Mouse (Mus musculus): Measurements from ENCODE around the gene Rbm12.

The Rbm12 gene

DNA sequence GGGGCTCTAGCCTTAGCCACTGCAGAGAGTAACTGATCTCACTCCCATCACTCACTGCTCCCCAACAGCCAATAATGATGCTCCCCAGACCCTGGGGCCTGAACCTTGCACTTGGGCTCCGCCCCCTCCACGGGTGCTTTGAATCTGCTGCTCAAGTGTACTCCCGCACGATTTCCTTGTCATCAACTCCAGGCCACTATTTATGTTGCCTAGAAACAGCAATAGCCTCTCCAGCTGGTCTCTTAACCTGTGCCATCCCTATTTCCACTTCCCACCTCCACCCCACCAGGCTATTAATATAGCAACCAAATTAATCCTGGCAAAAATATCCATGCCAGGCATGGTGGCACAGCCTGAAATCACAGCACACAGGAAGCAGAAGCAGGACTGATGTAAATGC is 32.1 kb downstream of the Rbm12 start:
- no peak for DNase-seq (ENCODE audit: low spot score)

DNA sequence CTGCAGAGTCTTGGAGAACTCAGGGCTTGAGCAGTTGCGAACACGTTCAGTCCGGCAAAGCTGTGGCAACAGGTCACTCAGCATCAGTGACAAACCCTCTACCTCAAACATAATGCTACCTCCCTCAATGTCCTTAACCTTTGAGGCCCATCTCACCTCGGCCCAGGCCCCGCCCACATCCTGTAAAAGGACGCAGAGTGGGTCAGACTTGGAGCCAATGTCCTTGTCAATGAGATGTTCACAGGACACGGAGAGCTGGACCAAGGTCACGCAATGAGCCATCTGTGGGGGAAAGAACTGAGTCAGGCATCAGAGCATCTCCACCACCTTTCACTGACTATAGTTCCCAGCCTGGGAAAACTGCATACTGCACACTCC is 32.6 kb downstream of the Rbm12 start:
- no peak for DNase-seq (ENCODE audit: low spot score)

DNA sequence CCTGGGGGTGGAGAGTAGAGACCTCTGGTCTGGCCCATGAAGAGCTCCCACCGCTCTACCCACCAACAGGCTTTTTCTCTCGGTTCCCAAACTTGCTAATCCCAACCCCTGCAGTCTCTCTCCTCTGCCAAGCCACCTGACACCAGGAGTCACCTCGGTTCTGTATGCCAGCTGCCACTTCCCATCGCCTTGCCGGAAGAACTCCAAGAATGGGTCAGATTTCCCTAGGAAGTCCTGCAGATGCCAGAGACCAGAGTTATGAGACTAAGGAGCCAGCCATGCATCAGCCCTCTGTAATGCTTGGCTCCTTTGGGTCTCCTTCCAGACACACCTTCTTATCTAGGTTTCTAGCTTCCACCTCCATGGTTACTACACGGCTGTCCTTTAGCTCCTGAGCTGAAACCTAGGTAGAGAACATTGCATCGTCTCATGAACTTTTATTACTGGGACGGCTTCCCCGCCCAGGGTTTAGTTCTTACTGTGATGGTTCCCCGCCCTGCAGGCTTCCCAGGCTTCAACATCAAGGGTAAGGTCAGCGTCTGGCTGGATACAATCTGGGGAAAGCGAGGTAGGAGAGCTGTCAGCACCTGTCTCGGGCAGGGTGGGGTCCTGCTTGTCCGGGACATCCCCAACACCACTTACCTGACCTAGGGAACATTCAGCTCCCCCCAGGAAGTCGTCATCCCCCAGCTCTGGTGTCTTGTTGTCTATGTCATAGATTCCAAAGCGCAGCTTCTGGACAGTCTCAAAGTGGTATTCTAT is 33.2 kb downstream of the Rbm12 start:
- no peak for DNase-seq (ENCODE audit: low spot score)

DNA sequence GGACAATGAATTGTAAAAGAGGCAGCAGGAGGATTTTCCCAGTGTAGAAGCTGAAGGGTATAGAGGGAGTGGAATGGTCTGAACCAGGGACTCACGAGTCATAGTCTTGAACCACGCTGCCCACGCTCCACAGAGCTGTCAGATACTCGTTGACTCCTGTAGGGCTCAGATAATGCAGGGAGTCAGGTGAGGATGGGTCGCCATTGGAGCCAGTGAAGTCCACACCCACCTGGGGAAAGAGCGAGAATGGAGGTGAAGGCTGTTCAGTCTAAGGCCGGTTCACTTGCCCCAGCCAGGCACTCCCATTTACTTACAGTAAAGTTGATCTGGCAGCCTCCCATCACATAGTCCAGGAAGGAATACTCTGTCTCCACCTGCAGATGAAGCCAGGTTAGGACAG is 34.3 kb downstream of the Rbm12 start:
- DNase-seq (ENCODE audit: low spot score), result no peak

DNA sequence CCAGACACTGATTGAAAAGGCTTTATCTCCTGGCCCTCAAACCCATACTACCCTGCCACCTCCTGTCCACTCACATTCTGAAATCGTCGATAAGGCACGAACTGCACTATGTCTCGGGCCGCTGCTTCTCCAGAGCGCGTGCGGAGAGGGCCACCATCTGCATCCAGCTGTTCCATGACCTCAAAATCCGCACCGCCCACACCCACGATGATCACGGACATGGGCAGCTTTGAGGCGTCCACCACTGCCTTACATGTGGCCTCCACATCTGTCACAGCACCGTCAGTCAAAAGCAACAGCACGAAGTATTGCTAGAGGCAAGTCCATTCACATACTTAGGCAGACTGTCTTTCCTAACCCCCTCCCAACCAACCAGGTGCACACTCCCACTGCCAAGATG is 38.1 kb downstream of the Rbm12 start:
- DNase-seq (ENCODE audit: low spot score), result no peak

DNA sequence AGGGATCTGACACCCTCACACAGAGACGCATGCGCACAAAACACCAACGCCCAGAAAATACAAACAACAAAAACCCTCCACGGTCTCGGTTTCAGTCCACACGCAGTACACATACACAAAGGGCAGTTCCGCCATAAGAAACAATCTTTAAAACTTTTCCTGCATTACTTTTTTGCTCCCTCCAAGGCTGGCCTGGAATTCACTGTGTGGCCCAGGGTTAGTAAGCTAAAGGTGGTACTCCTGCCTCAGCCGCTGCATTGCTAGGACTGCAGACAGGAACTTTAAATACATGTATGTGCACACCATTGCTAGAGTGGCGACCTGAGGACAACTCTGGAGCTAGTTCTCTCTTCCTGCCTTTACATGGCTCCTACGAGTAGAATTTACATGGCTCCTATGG is 40.5 kb downstream of the Rbm12 start:
- no peak for DNase-seq (ENCODE audit: low spot score)

DNA sequence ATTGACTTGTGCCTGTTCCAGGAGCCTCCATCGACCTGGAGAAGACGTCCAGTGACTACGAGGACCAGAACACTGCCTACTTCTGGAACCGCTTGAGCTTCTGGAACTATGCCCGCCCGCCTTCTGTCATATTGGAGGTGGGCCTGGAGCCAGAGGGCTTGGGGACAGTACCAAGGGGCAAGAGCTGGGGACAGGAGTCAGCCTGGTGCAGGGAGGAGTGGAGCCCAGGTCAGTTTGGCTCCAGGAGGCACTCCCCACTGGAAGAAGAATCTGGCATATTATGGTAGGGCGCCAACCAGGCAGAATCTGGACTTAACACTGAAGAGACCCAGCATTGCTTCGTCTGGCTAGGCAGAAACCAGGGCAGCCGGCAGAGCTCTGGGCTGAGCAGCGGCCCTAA is 43.9 kb downstream of the Rbm12 start:
- DNase-seq (ENCODE audit: low spot score), result no peak

DNA sequence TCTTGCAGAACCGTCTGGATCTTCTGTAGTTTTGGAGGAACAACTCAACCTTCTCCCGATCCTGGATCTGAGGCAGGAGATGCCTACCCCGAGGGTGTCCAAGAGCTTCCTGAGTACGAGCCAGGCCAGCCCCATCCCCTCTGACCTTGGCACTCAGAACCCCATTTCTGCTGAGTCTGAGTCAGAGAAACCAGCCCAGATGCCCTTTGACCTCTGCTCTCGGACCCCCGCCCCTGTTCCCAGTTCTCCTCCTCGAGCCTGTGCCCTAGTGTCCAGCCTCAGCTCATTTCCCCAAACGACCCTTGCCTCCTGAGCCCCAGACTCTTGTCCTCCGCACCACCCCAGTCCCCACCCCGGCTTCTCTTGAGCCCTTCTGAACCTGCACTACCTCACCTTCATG is 45.7 kb downstream of the Rbm12 start:
- DNase-seq (ENCODE audit: low spot score), result no peak

DNA sequence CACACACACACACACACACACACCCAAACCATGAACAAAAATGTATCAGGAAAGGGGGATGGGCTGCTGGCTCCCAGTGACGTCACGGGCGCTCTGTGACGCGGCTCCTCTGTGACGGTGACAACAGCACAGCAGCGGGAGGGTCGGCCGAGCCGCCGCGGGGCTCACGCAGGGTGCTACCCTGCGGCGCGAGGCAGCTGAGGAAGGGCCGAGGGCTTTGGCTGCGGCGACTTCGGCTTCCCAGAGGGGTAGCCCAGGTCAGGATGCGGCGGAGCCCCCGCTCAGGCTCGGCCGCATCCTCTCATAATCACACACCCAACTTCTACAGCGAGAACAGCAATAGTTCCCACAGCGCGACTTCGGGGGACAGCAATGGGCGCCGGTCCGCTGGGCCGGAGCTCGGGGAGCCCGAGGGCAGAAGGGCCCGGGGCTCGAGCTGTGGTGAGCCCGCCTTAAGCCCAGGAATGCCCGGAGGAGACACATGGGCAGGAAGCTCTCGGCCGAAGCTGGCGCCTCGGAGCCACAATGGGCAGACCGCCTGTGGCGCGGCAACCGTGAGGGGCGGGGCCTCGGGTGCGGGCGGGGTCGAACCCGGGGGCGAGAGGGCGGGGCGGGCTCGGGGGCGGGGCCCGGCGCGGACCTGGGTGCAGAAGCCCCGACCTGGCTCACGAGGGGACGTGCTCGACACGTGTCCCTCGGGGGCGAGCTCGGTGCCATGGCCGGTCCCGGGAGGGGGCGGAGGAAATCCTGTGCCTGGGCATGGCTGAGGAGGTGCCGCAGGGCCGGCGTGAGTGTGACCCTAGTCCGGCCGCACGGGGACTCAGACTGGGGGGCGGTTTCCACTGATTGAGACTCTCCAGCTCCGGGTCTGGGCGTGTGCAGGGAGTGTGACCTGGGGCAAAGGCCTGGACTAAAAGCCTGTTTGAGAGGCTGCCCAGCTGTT is 46.4 kb downstream of the Rbm12 start, which contains the start of gene Spag4:
TSS of gene Spag4 (plus strand) at position 77 of the 943 bp plus-strand sequence.
- peak; percentile 74 for DNase-seq (ENCODE audit: low spot score)

DNA sequence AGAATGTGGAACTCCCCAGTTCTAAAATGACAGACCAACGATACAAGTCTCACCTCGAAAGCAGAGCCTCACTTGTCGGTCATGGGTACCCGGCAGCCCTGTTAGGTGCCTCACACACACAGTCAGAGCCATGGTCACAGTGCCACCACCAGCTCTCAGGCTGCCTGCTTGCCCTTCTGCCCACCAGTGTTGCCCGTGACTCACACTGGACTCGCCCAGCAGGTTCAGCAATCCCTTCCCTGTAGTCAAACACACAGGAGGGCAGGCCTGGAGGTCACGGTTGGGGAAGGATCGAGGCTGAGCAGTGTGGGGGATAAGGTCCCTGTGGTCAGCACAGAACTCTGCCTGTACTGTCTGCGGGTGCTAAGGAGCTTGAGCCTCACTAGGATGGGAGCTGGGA is 59.0 kb downstream of the Rbm12 start, which contains the start of gene Fer1l4:
TSS of gene Fer1l4 (minus strand) at position 132 of the 400 bp plus-strand sequence.
- DNase-seq (ENCODE audit: low spot score), result no peak

DNA sequence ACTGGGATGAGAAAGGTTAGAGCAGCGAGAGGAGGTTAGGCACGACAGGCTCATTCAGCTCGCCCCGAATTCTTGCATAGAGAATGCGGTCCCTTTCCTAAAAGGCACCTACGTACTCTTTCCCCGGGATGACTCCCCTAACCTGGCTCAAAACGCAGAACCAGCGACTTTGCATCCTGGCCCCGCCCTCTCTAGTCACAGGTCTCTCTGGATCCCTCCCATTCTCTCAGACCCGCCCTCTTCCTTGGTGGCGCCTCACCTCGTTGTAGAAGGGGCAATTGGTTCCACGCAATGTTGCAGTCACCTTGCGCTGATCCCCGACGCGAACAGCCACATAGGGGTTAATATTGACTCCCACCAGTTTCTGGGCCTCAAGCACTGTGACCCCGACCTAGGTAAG is 63.8 kb downstream of the Rbm12 start:
- no peak for DNase-seq (ENCODE audit: low spot score)

DNA sequence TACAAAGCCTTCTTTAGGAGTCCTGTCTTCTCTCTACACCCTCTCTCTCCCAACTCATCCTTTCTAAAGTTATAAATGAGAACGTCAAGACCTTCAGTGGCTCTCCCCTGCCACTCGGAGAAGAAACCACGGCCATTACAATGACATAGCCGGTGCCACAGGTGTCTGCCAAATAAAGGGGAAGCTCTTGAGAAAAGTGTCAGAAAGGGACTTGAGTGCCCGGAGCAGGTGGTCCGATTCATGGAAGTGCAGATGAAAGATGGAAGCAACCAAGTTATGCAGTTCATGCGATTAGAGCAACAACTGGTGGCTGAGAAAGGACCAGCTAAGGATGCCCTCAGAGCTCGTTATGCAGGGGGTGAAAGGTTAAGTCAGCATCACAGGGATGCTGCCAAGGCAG is 68.9 kb downstream of the Rbm12 start:
- no peak for DNase-seq (ENCODE audit: low spot score)
